Mouse (Mus musculus): ENCODE measurements around the gene Pla2g10. TPM values are rescaled to one million over a fixed set of nuclear protein-coding genes. Genes with fewer than 3 reads are reported as not detected.
"Not testable (repeated sequence)": the region's sequence is repeated elsewhere in the genome, so short reads cannot be mapped to it uniquely, and the experiment has no call there.

Pla2g10 gene
- polyA plus RNA-seq, 1 experiment from 2014 or later: 0.32 TPM

DNA sequence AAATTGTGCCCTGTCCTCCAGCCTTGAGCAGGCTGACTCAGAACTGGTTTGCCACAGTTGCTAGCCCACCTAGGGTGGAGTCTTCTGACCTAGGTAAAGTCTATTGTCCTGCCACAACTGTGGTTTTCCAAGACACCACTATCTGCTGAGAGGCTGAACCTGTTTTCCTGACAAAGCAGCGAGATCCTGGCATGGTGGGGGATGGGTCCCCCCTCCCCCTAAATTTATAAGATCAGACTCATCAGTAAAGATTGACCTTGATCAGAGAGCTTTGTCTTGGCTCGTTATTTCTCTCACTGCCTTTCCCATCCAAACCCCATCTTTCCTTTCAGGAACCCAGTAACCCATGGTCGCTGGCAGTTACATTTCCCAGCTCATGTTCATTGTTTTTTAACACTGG lies 19.2 kb upstream of the Pla2g10 start:
- Histone ChIP-seq H3K27ac (replicated peaks) (no peak overlapping the region), H3K9ac (replicated peaks) (no peak overlapping the region), H3K4me2 (replicated peaks) (no peak overlapping the region), H3K9me3 (no peaks in the 10 kb centered on the region), H3K27me3 (peaks cover 2% of the 10 kb centered on the region; the same call in 1 of the 2 replicates), H3K36me3 (no peaks in the 10 kb centered on the region), H3K4me1 (peaks cover 7% of the 10 kb centered on the region; the same call in 1 of the 2 replicates), H3K4me3 (no peak overlapping the region)
- 58% methylated on average over 3 of the region's 3 CpGs for WGBS
- ATAC-seq (ENCODE audit: low FRiP score, low read depth): no peak

DNA sequence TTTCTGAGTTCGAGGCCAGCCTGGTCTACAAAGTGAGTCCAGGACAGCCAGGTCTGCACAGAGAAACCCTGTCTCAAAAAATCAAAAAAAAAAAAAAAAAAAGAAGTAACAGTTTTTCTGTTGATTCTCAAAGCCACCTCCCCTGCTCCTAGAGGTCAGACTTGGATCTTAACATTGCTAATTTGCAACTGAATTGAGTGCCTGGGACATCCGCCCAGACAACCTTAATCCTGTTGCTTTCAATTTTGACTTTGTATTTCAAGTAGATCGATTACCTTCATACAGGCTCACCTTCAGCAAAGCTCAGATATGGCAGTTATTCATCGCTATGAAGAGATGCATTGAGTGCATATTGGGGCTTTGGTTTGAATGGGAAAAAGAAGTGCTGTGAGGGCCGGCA lies 18.5 kb upstream of the Pla2g10 start:
- WGBS: 41% methylated on average over 5 of the region's 5 CpGs
- H3K4me2 ChIP-seq (replicated peaks): no peak overlapping the region
- no peaks in the 10 kb centered on the region for H3K27me3 ChIP-seq
- H3K4me1 ChIP-seq: 0 out of 2 replicates have a peak, but pooled peaks cover 5% of the 10 kb centered on the region
- ATAC-seq (ENCODE audit: low FRiP score, low read depth): no peak
- no peaks in the 10 kb centered on the region for H3K36me3 ChIP-seq
- H3K27ac ChIP-seq (replicated peaks): no peak overlapping the region
- H3K4me3 ChIP-seq: no peak overlapping the region
- H3K9ac ChIP-seq (replicated peaks): no peak overlapping the region
- no peaks in the 10 kb centered on the region for H3K9me3 ChIP-seq

DNA sequence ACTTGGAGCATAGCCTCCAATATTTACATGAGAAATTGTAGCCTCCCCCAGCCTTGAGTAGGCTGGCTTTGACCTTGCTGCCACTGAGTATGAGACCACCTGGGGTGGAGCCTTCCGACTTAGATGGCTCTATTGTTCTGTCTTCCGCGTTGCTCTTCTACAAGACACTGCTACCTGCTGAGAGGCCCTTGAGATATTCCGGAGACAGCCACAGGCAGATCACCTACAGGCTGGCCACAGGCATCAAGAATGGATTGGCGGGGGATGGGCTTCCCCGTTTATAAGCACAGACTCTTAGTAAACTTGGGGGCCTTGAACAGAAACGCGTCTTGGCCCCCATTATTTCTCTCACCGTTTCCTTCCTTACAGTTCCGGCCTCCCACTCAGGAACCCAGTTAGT lies 18.0 kb upstream of the Pla2g10 start:
- H3K27ac ChIP-seq (replicated peaks); H3K4me1 ChIP-seq; ATAC-seq (ENCODE audit: low FRiP score, low read depth); H3K4me2 ChIP-seq (replicated peaks); H3K36me3 ChIP-seq; H3K4me3 ChIP-seq; H3K9ac ChIP-seq (replicated peaks); H3K27me3 ChIP-seq; H3K9me3 ChIP-seq: not testable (repeated sequence)
- WGBS: 12% methylated on average over 10 of the region's 10 CpGs

DNA sequence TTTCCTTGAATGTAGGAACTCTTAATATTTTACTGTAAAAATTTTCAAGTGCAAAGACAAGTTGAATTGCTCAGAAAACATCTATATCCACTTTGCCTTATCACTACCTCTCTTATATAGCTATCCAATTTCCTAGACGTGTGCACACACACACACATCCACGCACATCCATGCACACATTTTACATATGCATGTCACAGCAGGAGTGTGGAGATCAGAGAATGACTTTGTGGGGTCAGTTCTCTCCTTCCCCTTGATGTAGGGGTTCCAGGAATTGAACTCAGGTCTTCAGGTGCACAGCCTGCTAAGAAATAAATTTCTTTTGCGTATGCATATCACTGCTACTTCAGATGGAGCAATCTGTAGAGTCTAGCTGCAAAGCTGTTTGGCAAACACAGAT lies 17.3 kb upstream of the Pla2g10 start:
- Histone ChIP-seq H3K27ac (replicated peaks) (no peak overlapping the region), H3K9ac (replicated peaks) (no peak overlapping the region), H3K4me3 (no peak overlapping the region), H3K4me1 (0 out of 2 replicates have a peak, but pooled peaks cover 2% of the 10 kb centered on the region), H3K36me3 (no peaks in the 10 kb centered on the region), H3K27me3 (no peaks in the 10 kb centered on the region), H3K4me2 (replicated peaks) (no peak overlapping the region), H3K9me3 (no peaks in the 10 kb centered on the region)
- 53% methylated on average over 3 of the region's 3 CpGs for WGBS
- ATAC-seq (ENCODE audit: low FRiP score, low read depth): no peak

DNA sequence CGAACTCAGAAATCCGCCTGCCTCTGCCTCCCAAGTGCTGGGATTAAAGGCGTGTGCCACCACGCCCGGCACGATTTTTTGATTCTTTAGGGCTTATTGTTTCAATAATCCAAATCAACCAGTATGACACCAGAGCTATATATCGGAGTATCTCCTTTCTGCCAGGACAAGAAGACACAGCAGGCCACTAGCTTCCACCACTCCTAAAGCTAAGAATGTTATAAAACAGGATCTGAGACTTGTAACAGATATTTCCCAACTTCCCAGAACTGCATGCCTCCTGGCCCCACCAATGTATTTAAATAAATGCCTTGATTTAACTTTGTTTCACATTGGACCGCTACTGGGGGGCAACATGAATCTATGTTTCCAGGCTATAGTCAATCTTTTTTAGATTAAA lies 16.9 kb upstream of the Pla2g10 start:
- H3K4me1 ChIP-seq: 0 out of 2 replicates have a peak, but pooled peaks cover 2% of the 10 kb centered on the region
- no peak overlapping the region for H3K27ac ChIP-seq (replicated peaks)
- no peak for ATAC-seq (ENCODE audit: low FRiP score, low read depth)
- H3K27me3 ChIP-seq: no peaks in the 10 kb centered on the region
- H3K4me2 ChIP-seq (replicated peaks): no peak overlapping the region
- no peaks in the 10 kb centered on the region for H3K9me3 ChIP-seq
- H3K4me3 ChIP-seq: no peak overlapping the region
- WGBS: 93% methylated on average over 8 of the region's 8 CpGs
- H3K9ac ChIP-seq (replicated peaks): no peak overlapping the region
- no peaks in the 10 kb centered on the region for H3K36me3 ChIP-seq

DNA sequence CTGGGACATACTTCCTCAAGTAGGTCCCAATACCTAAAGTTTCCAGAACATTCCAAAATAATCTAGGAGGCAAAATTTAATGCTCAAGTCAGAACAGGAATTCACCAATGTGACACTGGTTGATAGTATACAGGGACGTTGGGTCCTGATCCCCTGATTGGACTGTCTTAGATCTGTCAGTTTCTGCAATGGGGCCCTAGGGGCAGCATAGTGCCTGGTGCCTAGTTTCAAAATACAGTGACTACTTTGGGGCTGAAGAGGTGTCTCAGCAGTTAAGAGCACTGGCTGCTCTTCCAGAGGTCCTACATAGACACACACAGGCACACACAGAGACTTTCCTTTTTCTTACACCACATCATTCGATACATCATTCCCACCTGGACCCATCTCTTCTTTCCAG lies 10.1 kb upstream of the Pla2g10 start:
- H3K36me3 ChIP-seq: no peaks in the 10 kb centered on the region
- H3K9me3 ChIP-seq: no peaks in the 10 kb centered on the region
- H3K27me3 ChIP-seq: no peaks in the 10 kb centered on the region
- H3K9ac ChIP-seq (replicated peaks): no peak overlapping the region
- H3K4me2 ChIP-seq (replicated peaks): no peak overlapping the region
- WGBS: 77% methylated on average over 2 of the region's 2 CpGs
- H3K27ac ChIP-seq (replicated peaks): no peak overlapping the region
- ATAC-seq (ENCODE audit: low FRiP score, low read depth): no peak
- no peaks in the 10 kb centered on the region for H3K4me1 ChIP-seq
- H3K4me3 ChIP-seq: no peak overlapping the region

DNA sequence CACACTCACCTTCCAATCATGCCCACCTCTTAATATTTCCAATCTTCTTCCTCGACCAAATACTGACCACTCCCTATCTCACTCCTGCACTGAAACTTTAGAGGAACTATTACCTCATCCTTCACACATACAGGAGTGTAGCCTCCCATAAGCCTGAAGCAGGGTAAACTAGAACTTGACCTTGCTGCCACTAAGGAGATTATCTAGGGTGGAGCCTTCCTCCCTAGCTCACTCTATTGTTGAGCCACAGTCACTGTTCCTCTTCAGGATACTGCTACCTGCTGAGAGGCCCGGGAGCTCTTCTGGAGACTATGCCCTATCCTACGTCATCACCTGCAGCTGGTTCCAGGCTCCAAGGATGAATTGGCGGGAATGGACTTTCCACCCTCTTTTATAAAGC lies 8.3 kb upstream of the Pla2g10 start:
- H3K27ac ChIP-seq (replicated peaks); H3K9me3 ChIP-seq; H3K4me3 ChIP-seq; H3K9ac ChIP-seq (replicated peaks); ATAC-seq (ENCODE audit: low FRiP score, low read depth); H3K4me2 ChIP-seq (replicated peaks); H3K27me3 ChIP-seq; H3K36me3 ChIP-seq; H3K4me1 ChIP-seq: not testable (repeated sequence)
- WGBS: 59% methylated on average over 4 of the region's 4 CpGs

DNA sequence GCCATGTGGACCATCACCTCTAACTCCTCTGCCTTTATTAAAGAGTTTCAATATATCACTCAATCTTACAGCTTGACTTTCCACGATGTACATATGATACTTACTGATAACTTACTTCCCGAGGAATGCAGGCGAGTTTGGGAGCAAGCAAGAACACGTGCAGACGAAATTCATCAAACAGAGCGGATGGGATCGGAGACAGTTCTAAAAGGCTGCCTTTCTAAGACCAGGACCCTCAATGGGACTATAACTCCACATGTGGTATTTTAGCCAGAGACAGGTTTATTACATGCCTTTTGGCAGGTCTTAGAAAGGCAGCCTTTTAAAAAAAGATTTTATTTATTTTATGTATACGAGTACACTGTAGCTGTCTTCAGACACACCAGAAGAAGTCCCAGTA lies 5.2 kb upstream of the Pla2g10 start:
- ATAC-seq (ENCODE audit: low FRiP score, low read depth): no peak
- Histone ChIP-seq H3K9me3 (no peaks in the 10 kb centered on the region), H3K4me1 (no peaks in the 10 kb centered on the region), H3K36me3 (no peaks in the 10 kb centered on the region), H3K9ac (replicated peaks) (no peak overlapping the region), H3K27ac (replicated peaks) (no peak overlapping the region), H3K4me2 (replicated peaks) (no peak overlapping the region), H3K4me3 (no peak overlapping the region), H3K27me3 (0 out of 2 replicates have a peak, but pooled peaks cover 7% of the 10 kb centered on the region)
- 84% methylated on average over 8 of the region's 8 CpGs for WGBS

DNA sequence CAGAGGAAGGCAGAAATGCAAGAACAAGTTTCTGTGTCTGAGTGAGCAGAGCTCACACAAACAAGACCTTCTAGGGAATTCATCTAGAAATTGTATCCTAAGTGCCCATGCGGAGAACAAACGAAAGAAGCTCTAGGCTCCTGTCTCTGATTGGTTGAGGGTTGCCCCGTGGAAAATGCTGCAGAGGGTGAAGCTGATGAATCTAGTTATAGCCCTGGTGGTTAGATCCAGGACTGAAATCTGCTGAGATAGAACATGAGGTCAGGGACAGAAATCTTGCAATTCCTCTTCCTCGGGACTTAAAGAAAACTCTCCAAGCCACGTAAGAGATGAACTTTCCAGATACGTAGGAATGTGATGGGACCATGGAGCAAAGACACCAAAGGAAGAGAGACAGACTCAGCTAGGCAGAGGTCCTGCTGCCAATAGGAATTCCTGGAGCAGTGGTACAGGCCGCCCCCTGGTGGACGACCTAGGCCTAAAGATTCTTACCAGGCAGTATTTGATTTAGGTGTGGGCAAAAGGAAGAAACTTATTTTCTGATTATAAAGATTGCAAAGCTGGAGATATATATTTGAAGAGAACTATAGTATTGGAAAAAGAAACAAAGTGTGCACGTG lies 2.8 kb upstream of the Pla2g10 start:
- WGBS: 31% methylated on average over 9 of the region's 9 CpGs
- H3K27ac ChIP-seq (replicated peaks): no peak overlapping the region
- H3K4me3 ChIP-seq: no peak overlapping the region
- H3K4me1 ChIP-seq: no peaks in the 10 kb centered on the region
- H3K9me3 ChIP-seq: no peaks in the 10 kb centered on the region
- no peak overlapping the region for H3K9ac ChIP-seq (replicated peaks)
- ATAC-seq (ENCODE audit: low FRiP score, low read depth): 0 out of 2 replicates have a peak, but pooled peaks have one; percentile 34
- H3K36me3 ChIP-seq: no peaks in the 10 kb centered on the region
- H3K4me2 ChIP-seq (replicated peaks): no peak overlapping the region
- H3K27me3 ChIP-seq: peaks cover 16% of the 10 kb centered on the region

DNA sequence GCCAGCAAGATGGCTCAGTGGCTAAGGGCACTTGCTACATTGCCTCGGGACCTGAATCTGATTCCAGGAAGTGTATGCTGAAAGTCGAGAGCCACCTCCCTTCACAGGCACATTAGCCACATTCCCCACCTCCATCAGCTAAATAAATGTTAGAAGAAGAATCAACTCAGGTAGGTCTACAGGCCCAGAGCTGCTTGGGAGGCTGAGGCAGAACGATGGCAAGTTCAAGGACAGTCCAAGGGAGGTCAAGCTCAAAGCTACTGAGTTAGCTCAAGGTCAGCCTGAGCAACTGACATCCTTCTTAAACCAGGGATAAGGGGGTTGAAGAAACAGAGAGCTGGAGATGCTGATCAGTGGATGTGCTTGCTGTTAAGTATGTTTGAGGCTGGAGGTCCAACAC lies 2.0 kb upstream of the Pla2g10 start:
- H3K4me3 ChIP-seq: no peak overlapping the region
- ATAC-seq (ENCODE audit: low FRiP score, low read depth): no peak
- H3K4me1 ChIP-seq: no peaks in the 10 kb centered on the region
- H3K27me3 ChIP-seq: peaks cover 16% of the 10 kb centered on the region
- H3K4me2 ChIP-seq (replicated peaks): no peak overlapping the region
- no peak overlapping the region for H3K9ac ChIP-seq (replicated peaks)
- no peaks in the 10 kb centered on the region for H3K36me3 ChIP-seq
- no peaks in the 10 kb centered on the region for H3K9me3 ChIP-seq
- H3K27ac ChIP-seq (replicated peaks): no peak overlapping the region
- WGBS: 84% methylated on average over 3 of the region's 3 CpGs

DNA sequence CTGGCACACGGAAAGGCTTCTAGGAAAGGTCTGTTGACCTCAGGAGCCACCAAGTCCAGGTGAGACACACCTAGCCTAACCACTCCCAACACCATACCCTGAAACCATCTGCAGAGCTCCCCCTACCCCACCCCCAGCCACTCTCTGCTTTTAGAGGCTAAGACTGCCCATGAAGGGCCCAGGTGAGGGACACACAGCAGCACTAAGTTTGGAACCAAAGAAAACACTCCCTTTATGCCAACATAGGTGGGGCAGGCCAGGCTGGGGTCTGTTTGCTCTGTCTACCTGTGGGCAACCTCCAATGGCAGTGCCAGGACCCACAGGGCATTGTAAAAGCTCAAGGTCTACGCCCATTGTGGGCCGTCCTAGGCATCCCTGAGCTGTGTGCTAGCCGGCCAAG lies 1.4 kb downstream of the Pla2g10 start:
- Histone ChIP-seq H3K9ac (replicated peaks) (no peak overlapping the region), H3K4me1 (no peaks in the 10 kb centered on the region), H3K36me3 (no peaks in the 10 kb centered on the region), H3K9me3 (no peaks in the 10 kb centered on the region), H3K27me3 (peaks cover 16% of the 10 kb centered on the region), H3K27ac (replicated peaks) (no peak overlapping the region), H3K4me3 (no peak overlapping the region), H3K4me2 (replicated peaks) (no peak overlapping the region)
- 82% methylated on average over 4 of the region's 4 CpGs for WGBS
- ATAC-seq (ENCODE audit: low FRiP score, low read depth): no peak

DNA sequence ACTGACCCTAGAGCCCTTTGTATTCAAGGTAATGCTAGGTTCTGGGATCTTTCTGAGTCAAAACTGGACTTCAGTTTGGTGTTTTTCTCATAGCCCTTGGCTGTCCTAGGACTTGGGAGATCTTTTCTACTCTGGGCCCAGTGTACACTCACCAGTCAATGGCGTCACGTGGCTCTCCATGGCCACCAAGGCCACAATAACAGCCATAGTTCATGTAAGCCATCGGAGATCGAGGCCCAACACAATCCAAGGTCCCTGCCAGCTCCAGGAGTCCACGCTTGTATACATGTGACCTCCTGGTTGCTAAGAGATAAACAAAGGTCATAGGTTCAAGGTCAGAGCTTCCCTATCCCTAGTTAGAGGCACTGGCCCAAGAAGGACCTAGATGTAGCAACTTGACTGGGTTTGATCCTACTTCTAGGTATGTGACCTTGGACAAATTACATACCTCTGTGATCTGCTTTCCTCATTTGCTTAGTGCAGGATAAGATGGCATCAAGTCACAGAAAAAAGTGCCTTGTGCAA lies 2.9 kb downstream of the Pla2g10 start:
- WGBS: 90% methylated on average over 5 of the region's 5 CpGs
- no peaks in the 10 kb centered on the region for H3K36me3 ChIP-seq
- H3K4me2 ChIP-seq (replicated peaks): no peak overlapping the region
- no peaks in the 10 kb centered on the region for H3K9me3 ChIP-seq
- no peak overlapping the region for H3K9ac ChIP-seq (replicated peaks)
- ATAC-seq (ENCODE audit: low FRiP score, low read depth): no peak
- H3K27me3 ChIP-seq: peaks cover 10% of the 10 kb centered on the region
- no peaks in the 10 kb centered on the region for H3K4me1 ChIP-seq
- H3K4me3 ChIP-seq: no peak overlapping the region
- no peak overlapping the region for H3K27ac ChIP-seq (replicated peaks)

DNA sequence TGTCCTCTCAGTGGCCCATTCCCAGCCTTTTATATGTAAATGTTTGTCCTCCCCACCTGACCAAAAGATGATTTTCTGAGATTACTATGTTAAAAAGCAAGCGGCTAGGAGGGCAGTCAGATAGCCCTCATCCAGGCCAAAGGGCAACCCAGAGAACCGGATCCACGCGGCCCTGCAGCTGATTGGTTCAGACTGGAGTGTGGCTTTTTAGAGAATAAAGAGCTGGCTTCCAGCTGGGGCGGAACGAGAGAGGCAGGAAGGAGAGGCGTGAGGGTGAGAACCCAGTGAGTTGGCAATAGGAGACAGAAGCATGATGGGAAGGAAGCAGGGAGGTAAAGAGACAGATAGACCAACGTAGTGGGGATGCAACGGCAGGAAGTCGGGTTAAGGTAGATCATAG lies 7.8 kb downstream of the Pla2g10 start:
- H3K36me3 ChIP-seq: no peaks in the 10 kb centered on the region
- WGBS: 39% methylated on average over 10 of the region's 10 CpGs

More for the DNA sequence above, 7.8 kb downstream of the Pla2g10 start:
- Histone ChIP-seq H3K4me1 (no peaks in the 10 kb centered on the region), H3K27ac (replicated peaks) (no peak overlapping the region), H3K9ac (replicated peaks) (no peak overlapping the region), H3K9me3 (no peaks in the 10 kb centered on the region), H3K4me3 (no peak overlapping the region), H3K4me2 (replicated peaks) (no peak overlapping the region), H3K27me3 (no peaks in the 10 kb centered on the region)
- ATAC-seq (ENCODE audit: low FRiP score, low read depth): no peak
